Mouse (Mus musculus) MN1 (cell line): Measurements from ENCODE around the gene Gbx2.

Source experiments
- DNase-seq: peaks from one replicate; pipeline ENCODE4 v3.0.0-alpha.2; 2016; ENCODE audit warnings: low spot score

The Gbx2 gene

DNA sequence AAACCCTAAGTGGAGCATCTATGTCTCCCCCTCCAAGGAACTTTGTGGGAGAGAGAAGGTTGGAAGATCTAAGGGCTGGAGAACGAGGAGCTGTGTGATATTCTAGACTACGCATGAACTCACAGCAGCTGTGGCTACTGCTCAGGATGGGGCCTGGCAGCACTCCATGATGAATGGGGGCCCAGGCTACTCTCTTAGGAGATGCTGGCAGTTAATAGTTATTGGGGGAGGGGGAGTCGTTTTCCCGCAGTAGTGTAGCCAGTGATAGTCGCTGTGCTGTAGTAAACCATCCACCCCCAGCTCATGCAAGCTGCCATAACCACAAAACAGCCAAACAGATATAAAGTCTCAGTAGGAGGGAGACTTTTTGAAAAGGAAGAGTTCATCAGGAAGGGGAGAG, 18.6 kb downstream of the Gbx2 start:
- no peak for DNase-seq

DNA sequence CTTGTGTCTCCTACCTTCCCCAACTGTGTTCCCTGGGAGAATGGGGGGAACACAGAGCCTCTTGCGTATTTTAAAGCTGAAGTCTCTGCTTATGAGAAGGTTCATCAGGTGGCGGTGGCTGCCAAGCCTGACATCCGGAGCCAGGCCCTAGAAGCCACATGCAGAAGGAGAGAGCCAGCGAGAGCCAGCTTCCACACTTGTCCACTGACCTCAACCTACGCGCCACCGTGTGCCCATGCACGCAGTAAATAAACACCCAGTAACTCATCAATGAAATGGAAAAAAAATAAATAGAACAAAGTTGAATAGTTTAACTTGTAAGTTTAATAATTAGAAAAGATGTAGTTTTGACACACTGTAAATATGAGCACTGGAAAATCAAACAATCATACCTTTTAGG, 21.2 kb downstream of the Gbx2 start:
- DNase-seq: no peak

DNA sequence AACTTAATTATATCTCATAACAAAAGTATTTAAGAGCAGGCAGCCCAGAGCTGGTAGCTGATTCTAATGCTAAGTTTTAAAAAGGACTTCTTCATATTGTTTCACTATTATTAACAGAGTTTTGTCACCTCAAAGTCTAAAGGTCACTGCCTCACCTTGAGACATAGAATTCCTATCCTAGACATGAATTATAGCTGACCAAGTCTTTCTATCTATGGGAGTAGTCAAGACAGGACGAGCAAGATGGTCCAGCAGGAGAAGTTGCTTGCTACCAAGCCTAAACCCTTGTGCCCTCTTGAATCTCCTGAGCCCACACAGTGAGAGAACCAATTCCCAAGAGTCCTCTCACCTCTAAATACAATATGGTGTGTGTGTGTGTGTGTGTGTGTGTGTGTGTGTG, 28.3 kb downstream of the Gbx2 start:
- DNase-seq: no peak

DNA sequence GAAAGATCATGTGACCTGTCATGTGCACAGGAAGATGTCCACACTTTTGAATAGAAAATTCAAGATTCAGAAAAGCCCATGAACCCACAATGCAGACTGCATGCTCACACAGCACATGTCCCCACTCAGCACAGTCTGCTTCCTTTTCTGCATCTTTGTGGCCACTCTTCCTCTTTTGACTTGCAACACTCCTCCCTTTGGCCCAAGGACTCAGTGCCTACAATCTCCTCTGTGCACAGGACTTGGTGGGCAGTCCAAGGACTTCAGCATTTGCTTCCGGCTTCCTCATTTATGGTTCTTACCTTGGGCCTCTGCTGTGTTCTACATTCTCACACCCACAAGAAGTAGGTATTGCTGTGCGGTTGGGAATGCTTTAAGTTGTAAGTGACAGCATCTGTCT, 28.7 kb downstream of the Gbx2 start:
- no peak for DNase-seq

DNA sequence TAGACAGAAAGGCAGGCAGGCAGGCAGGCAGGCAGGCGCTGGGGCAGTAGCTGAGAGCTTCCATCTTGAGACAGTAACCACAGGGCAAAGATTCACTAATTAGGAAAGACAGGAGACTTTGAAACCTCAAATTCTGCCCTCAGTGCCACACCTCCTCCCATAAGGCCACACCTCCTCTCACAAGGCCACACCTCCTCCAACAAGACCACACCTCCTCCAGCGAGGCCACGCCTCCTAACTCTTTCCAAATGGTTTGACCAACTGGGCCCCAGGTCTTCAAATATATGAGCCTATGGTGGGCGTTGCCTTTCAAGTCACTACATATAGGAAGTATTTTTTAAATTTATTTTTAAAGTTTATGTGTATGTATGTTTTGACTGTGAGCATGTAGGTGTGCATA, 29.6 kb downstream of the Gbx2 start:
- DNase-seq: no peak

DNA sequence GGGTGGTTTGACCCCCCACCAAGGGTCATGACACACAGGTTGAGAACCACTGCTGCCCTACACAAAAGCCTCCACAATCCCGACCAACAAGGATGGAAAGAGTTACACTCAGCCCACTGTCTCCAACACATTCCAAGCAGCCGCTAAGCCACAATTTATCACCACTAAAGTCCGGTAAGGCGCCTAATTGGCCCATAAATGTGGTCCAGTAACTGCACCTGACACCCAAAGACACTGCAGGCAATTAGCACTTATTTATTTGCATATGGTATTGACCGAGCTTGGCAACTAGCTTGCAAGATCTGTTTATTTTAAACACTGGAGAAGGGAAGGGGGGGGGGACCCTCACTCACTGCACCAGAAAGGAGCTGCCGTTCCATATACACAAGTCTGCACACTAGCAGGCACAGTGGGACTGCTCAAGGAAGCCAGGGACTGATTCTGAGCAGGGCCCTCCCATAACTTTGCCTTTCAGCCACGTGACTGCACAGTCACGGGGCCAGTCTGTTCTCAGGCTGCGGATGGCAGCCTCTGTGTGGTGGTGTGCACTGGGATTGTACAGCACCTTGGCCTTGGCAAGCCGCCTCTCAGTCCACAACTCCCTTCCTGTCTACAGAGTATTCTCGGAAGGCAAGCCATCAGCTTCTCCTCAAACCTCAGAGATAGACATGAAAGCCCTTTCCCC, 31.1 kb downstream of the Gbx2 start:
- DNase-seq: no peak

DNA sequence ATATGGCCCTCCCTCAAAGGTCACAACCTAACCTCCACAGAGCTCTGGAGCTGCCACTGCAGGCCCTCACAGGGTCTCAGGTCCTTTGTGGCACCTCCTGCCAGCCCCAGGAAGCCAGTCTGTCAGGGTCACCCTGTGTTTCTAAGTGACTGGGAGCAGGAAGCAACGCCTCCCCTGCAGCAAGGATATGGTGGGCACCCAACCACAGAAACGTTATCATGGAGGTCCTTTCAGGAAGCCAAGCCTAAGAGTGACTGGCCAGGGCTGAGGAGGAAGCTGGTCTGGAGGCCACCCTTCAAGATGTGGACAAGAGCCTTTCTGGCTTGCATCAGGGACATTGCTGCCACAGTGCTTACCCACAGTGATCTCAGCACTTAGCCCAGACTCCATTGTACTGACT, 31.9 kb downstream of the Gbx2 start:
- DNase-seq: no peak

DNA sequence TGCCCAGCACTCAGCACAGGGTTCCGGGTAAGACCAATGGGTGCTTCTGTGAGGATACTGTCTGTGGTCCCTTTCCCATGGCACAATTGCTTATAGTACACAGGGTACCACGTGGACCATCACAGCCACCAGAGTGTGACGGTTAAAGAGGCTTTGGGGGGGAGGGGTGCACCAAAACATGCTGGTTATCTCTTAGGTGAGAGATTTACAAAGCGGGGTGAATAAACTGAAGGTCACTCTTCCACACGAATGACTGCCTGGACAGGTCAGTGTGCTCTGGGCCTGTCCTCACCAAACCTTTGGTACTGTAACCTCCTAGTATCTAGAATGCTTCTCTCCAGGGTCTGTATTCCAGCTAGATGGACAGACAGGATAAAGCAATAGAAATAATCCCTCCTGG, 35.2 kb downstream of the Gbx2 start:
- DNase-seq: no peak

DNA sequence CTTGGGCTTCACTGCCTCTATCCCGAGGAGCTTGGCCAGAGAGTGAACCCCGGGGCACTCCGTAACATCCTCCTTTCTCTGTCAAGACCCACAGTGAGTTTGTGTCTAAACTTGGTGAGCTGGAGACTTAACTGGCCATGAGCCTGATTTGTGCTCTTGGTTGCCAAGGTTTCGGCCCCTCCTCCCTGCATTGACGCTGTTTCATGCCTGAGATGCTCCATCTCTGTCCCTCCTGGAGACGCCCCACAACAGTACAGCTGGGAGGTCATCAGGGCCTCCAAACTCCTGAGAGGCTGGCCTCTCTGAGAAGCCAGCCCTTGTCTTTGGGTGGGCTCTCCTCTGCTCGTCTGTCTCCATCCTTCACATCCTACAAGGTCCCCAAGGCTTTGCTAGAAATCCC, 38.7 kb downstream of the Gbx2 start:
- no peak for DNase-seq

DNA sequence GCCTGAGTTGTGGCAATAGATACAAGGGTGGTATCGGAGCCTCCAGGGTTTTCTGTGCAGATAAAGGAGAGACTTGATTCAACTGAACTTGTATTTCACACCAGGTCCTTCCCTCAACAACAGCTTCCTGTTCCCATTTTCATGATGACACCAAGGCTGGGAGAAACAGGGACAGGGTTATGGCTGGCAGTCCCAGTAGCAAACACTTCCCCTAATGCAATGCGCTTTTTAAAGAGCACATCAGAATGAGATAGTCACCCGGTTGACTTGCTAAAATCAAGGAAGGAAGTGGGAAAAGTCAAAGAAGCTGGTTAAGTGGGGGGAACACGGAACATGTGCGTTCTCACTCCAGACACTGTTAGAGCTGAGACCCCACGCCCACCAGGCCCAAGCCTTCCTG, 39.6 kb downstream of the Gbx2 start:
- DNase-seq: no peak

DNA sequence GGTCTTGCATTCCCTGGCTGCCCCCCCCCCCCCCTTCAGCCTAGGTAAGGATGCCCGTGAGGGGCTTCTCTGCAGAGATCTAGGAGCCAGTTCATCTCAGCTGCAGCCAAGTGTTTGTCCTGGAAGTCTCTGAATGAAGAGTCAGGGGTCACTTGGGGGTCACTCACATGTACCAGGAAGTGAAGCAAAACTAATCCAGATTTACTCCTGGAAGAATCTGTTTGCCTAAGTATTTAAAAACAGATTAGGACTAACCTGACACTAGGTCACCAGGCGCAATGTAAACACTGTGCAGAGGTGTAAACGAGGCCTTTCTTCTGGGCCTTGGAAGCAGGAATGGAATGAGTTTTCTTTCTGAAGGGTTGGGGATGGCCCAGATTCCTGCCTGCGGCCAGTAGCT, 45.3 kb downstream of the Gbx2 start:
- DNase-seq: no peak

DNA sequence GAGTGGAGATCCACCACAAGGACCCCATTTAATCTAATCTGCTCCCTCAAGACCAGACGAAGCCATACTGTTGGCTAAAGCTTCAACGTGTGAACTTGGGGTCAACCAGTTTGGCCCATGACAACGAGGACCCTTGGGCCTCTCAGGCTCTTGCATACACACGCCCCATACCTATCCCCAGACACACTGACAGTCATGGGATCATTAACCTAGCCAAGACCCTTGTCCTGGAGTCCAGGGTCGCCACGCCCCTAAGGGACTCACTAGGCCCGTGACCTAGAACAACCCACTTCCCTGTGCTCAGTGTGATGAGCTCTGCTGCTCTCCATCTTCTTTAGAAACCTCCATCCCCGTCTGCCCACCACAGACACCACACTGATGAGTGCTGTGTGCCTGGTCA, 46.6 kb downstream of the Gbx2 start:
- no peak for DNase-seq

DNA sequence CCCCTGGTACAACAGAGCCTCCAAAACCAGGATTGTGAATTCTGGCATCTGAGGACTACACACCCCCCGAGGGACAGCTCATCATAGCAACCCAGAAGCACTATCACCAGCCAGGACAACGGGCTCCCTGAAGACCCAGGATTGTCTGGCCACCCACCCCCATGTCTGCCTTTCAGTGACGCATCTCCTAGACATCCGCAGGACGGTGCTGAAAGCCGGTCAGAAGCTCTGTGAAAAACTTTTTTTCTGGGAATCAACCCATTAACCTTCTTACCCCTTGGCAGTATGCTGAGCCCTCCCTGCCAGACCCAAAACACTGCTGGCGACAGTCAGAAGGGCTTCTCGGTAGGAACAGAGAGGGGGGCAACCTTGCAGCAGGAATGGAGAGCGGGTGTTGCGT, 50.1 kb downstream of the Gbx2 start:
- DNase-seq: no peak

DNA sequence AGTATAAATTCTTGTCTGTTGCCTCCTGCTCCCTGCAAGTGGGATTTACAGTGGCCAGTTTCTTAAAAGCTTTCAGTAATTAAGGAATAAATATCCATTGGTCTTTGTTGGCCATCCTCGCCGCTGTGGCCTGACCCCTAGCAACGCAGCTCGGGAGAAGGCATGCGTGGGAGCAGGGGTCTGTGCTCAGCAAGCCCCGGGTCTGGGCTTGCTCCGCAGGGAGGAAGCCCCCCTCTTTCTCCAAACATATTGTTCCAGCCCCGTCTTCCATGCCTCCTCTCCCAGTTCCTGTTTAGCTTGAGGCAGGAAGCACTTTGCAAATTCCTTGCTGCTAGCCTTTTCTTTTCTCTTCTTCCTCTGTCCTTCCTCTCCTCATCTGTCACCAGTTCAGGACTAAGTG, 50.8 kb downstream of the Gbx2 start:
- DNase-seq: no peak

DNA sequence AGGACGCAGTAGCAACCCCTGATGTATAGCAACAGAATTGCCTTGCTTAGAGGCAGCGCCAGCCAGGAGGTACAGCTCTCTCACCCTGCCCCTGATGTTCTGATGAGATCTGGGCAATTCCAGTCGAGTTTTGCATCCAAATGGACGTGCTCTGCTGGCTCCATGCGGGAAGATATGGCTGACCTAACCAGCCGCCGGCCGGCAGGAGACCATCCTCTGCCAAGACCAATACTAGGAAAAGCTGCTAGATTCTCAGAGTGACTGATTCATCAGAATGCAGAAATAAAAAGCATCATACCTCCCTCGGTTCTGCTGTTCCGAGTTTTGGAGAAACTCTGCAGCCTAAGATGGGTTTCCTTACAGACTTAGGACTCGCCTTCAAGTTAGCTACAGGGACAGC, 52.5 kb downstream of the Gbx2 start:
- DNase-seq: no peak
